Mouse (Mus musculus) neural tube, embryonic 14.5 days (tissue): ENCODE measurements at regions not wholly inside any gene's neighbourhood (a gene's known extent, or its start where the extent isn't known, plus 50 kb on each side); places are given as distances from the start of the nearest gene placed in this dataset.

Experiments used
- ATAC-seq: fragments of 200-750 bp; cut with Nextera tagmentation; 2 replicates; pipeline ENCODE4 v1.8.0; 2017; ENCODE audit warnings: low read depth, mild to moderate bottlenecking, moderate TSS enrichment, moderate library complexity
- H3K27ac ChIP-seq: fragments of 300-500 bp; sonication (generic); 2 replicates; pipeline ENCODE4 v1.5.1; 2014; ENCODE audit warnings: low read depth, mild to moderate bottlenecking, control low read depth, low read length, moderate library complexity, mixed read lengths
- H3K27me3 ChIP-seq: fragments of 300-500 bp; sonication (generic); 2 replicates; pipeline ENCODE4 v1.6.1; 2014; ENCODE audit warnings: low read length; ENCODE audit not compliant: control insufficient read depth, insufficient read depth
- H3K36me3 ChIP-seq: fragments of 300-500 bp; sonication (generic); 2 replicates; pipeline ENCODE4 v1.6.1; 2014; ENCODE audit warnings: low read length, mixed read lengths; ENCODE audit not compliant: control insufficient read depth, insufficient read depth
- H3K4me1 ChIP-seq: fragments of 300-500 bp; sonication (generic); 2 replicates; pipeline ENCODE4 v1.6.1; 2014; ENCODE audit warnings: low read length; ENCODE audit not compliant: control insufficient read depth, insufficient read depth
- H3K4me2 ChIP-seq: fragments of 300-500 bp; sonication (generic); 2 replicates; pipeline ENCODE4 v1.6.1; 2014; ENCODE audit warnings: mild to moderate bottlenecking, low read depth, low read length, control low read depth
- H3K4me3 ChIP-seq: fragments of 300-500 bp; sonication (generic); 2 replicates; pipeline ENCODE4 v1.5.1; 2014; ENCODE audit warnings: low read depth, low read length, control low read depth, mixed read lengths
- H3K9ac ChIP-seq: fragments of 300-500 bp; sonication (generic); replicated peaks from 2 replicates; pipeline ENCODE4 v1.6.1; 2014; ENCODE audit warnings: low read depth, mild to moderate bottlenecking, control low read depth, low read length, mixed read lengths
- H3K9me3 ChIP-seq: fragments of 300-500 bp; sonication (generic); 2 replicates; pipeline ENCODE4 v1.6.1; 2016; ENCODE audit warnings: low read length; ENCODE audit not compliant: control insufficient read depth
- WGBS: fragments of 180-500 bp; shearing (Covaris S2); extraction: QIAGEN DNeasy Blood & Tissue Kit; methylation state at CpG from one replicate; pipeline ENCODE4 v1.1.7; 2014; 5-methylcytosine and 5-hydroxymethylcytosine counted together

DNA sequence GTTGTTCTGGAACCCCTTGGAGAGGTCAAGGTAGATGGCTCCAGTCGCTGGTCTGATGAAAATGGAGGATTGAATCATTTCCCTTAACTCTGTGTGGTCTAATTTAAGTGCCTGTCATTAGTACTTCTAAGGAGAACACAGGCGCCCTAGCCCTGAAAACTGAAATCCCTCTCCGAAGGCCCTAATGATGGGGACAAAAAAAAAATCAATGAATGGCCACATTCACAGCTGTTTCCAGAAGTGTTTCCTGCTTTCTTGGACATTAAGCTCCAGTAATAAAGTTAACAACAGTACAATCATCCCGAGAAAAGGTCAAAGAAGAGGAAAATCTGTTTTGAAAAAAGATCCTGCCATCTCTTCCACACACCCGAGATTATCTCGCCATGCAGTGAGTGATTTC lies 174.1 kb upstream of the Jmjd1c start:
- H3K27ac ChIP-seq, result peak overlapping the region; percentile 87; the same call in 1 of the 2 replicates
- H3K4me3 ChIP-seq, result no peak overlapping the region
- H3K9ac ChIP-seq, result no peak overlapping the region
- no peaks in the 10 kb centered on the region for H3K36me3 ChIP-seq
- WGBS, result 13% methylated on average over 6 of the region's 6 CpGs
- ATAC-seq, result no peak
- peaks cover 15% of the 10 kb centered on the region; the same call in 1 of the 2 replicates for H3K4me1 ChIP-seq
- H3K9me3 ChIP-seq, result no peaks in the 10 kb centered on the region
- H3K4me2 ChIP-seq, result no peak overlapping the region
- H3K27me3 ChIP-seq, result no peaks in the 10 kb centered on the region

DNA sequence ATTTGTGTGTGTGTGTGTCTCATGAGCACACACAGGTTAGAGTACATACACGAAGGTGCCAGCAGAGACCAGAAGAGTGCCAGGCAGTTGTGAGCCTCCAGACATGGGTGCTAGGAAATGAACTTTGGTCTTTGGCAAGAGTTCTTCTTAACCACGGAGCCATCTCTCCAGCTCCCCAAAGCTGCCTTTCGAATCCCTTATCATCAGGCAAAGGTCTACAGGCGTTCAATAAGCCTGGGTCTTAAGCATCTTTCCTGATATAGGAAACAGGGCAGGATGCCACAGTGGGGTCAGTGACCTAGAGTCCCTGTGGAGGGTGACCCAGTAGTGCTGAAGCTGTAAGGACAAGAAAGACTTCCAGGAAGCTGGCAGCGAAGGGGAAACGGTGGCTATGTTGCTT lies 173.6 kb upstream of the Jmjd1c start:
- WGBS, result 85% methylated on average over 6 of the region's 6 CpGs

DNA sequence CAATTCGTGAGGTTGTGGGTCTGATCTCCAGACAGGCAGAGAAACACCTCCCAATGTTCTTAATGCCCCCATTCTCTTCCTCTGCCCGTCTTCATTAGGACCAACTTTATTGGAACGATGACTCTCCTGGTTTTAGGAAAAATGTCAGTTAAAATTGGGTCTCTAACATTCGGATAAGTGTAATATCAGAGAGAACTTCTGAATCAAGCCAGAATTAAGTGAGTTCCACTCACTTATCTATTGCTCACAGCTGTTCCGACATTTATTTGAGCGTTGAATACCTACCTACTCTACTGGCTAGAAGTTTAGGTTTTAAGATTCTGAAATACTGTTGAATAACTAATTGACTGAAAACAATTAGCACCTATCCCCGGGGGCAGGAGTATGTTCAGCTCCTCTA lies 172.0 kb upstream of the Jmjd1c start:
- no peaks in the 10 kb centered on the region for H3K36me3 ChIP-seq
- no peak overlapping the region for H3K9ac ChIP-seq
- H3K4me2 ChIP-seq, result no peak overlapping the region
- no peaks in the 10 kb centered on the region for H3K9me3 ChIP-seq
- no peak overlapping the region for H3K27ac ChIP-seq
- WGBS, result 87% methylated on average over 7 of the region's 7 CpGs
- H3K4me3 ChIP-seq, result no peak overlapping the region
- H3K27me3 ChIP-seq, result no peaks in the 10 kb centered on the region
- ATAC-seq, result no peak
- H3K4me1 ChIP-seq, result peaks cover 15% of the 10 kb centered on the region; the same call in 1 of the 2 replicates

More for the DNA sequence above, 173.6 kb upstream of the Jmjd1c start:
- Histone ChIP-seq H3K36me3 (no peaks in the 10 kb centered on the region), H3K27ac (0 out of 2 replicates have a peak overlapping the region, but pooled peaks have one; percentile 87), H3K4me3 (no peak overlapping the region), H3K4me2 (no peak overlapping the region), H3K27me3 (no peaks in the 10 kb centered on the region), H3K9ac (no peak overlapping the region), H3K4me1 (peaks cover 15% of the 10 kb centered on the region; the same call in 1 of the 2 replicates), H3K9me3 (no peaks in the 10 kb centered on the region)
- ATAC-seq, result no peak

DNA sequence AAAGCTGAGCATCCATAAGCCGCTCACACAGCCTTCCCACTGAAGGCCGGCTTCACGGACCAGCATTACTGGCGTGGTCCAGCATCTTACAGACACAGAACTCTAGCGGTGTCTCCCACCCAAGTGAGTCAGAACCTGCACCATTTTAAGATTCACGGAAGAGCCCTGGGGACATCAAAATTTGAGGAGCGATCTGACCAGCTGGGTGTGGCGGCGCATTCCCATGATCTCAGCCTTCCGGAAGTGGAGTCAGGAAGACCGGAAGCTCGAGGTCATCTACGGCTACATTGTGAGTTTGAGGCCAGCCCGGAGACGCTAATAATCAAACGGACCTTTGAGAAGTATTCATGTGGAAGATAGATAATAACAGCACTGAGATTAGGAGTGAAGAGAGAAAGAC lies 171.5 kb upstream of the Jmjd1c start:
- no peak overlapping the region for H3K4me3 ChIP-seq
- H3K9me3 ChIP-seq, result no peaks in the 10 kb centered on the region
- H3K4me1 ChIP-seq, result peaks cover 14% of the 10 kb centered on the region; the same call in 1 of the 2 replicates
- 89% methylated on average over 16 of the region's 16 CpGs for WGBS
- no peaks in the 10 kb centered on the region for H3K36me3 ChIP-seq
- no peak overlapping the region for H3K9ac ChIP-seq
- H3K27ac ChIP-seq, result no peak overlapping the region
- no peak overlapping the region for H3K4me2 ChIP-seq
- H3K27me3 ChIP-seq, result no peaks in the 10 kb centered on the region
- ATAC-seq, result no peak

DNA sequence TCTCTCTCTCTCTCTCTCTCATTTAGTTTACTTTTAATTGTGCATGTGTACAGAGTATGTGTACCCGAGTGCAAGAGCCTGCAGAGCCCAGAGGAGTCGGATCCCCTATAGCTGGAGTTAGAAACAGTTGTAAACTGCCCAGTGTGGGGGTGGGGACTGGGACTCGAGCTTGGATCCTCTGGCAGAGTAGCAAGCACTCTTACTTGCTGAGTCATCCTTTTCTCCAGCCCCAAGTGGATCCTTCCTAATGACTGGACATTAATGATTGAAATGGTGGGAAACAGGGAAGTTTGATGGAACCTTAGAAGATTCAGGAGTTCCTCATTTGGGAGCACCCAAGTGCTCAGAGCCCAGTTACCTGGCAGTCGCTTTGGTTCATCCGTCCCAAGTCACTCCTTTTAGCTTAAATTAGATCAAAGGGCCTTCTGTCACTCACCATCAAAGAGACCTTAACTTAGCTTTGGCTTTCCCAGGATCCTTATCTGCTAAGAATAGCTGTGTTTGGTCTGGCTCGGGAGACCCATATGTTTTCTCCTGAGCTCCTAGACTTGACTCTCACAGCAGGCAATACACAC lies 170.3 kb upstream of the Jmjd1c start:
- WGBS, result 44% methylated on average over 6 of the region's 6 CpGs
- no peak for ATAC-seq

DNA sequence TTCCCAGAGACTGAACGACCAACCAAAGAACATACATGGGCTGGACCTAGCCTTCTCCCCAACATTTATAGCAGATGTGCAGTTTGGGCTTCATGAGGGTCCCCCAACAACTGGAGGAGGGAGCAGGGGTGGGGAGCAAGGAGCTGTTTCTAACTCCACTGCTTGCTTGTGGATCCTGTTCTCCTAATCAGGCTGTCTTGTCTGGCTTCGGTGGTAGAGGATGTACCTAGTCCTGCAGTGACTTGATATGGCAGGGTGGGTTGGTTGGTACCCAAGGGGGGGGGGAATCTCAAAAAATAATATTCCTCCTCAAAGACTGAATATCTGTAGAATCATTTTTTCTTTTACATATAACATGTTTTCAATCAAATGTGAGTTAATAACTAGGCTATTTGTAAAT lies 168.3 kb upstream of the Jmjd1c start:
- H3K27ac ChIP-seq, result no peak overlapping the region
- WGBS, result 75% methylated on average over 2 of the region's 2 CpGs

More for the DNA sequence above, 170.3 kb upstream of the Jmjd1c start:
- H3K4me2 ChIP-seq, result no peak overlapping the region
- peaks cover 6% of the 10 kb centered on the region; the same call in 1 of the 2 replicates for H3K4me1 ChIP-seq
- H3K27ac ChIP-seq, result no peak overlapping the region
- H3K27me3 ChIP-seq, result no peaks in the 10 kb centered on the region
- H3K9ac ChIP-seq, result no peak overlapping the region
- no peak overlapping the region for H3K4me3 ChIP-seq
- H3K36me3 ChIP-seq, result no peaks in the 10 kb centered on the region
- no peaks in the 10 kb centered on the region for H3K9me3 ChIP-seq

DNA sequence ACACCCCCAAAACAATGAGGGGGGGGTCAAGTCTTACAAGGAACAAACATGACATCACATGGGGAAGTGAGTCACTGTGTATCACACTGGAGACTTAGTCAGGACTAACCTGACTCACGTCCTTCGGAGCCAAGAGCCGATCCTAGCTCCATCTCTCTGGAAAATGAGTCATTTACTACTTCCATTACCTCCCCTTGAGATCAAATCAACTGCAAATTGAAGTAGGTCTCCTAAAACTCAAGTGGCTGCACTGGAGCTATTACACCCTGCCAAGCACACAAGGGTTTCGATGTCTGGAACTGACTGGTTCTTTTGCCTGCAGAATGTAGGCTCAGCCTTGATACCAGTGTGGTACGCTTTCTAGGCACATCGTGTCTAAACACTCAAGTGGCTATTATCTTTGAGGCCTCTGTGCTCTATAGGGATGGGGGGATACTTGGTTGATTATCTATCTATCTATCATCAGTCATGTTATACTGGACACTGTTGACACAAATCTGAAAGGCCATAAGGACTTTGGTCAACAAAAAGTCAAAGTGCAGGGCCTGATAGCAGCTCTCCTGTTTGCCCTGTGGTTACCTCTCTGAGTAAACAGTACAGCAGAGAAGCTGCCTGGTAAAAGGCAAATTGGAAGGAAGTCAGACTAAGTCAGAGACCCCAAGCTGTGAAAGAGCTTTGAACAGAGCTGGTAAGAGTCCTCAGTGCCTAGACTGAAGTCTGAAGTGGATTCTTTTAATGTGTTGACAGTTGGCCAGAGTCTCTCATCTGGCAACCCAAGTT lies 167.5 kb upstream of the Jmjd1c start:
- no peak for ATAC-seq
- no peak overlapping the region for H3K9ac ChIP-seq
- no peak overlapping the region for H3K27ac ChIP-seq
- H3K4me2 ChIP-seq, result no peak overlapping the region
- H3K4me1 ChIP-seq, result no peaks in the 10 kb centered on the region
- H3K9me3 ChIP-seq, result no peaks in the 10 kb centered on the region
- no peaks in the 10 kb centered on the region for H3K27me3 ChIP-seq
- no peaks in the 10 kb centered on the region for H3K36me3 ChIP-seq
- WGBS, result 70% methylated on average over 6 of the region's 6 CpGs
- H3K4me3 ChIP-seq, result no peak overlapping the region

More for the DNA sequence above, 168.3 kb upstream of the Jmjd1c start:
- H3K4me2 ChIP-seq, result no peak overlapping the region
- no peaks in the 10 kb centered on the region for H3K27me3 ChIP-seq
- ATAC-seq, result no peak
- H3K4me1 ChIP-seq, result no peaks in the 10 kb centered on the region
- H3K9me3 ChIP-seq, result no peaks in the 10 kb centered on the region
- no peak overlapping the region for H3K9ac ChIP-seq
- no peaks in the 10 kb centered on the region for H3K36me3 ChIP-seq
- H3K4me3 ChIP-seq, result no peak overlapping the region

DNA sequence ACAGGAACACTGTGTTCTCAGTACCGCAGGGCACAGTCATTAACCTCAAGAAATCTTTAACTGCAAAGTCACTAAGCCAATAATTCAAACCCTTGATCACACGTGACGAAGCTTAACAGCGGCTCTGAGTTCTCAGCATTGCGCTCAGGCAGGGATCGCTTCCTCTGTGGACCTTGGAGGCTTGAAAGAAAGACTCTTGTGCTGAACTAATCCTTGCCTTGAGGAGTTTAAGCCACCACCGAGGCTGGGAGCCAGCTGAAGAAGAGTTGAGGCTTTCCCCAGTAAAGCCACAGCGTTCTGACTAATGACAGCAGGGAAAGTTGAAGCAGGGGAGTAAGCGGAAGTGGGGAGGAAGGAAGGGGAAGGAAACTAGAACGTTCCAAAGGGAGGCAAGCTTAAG lies 165.4 kb upstream of the Jmjd1c start:
- Histone ChIP-seq H3K9me3 (no peaks in the 10 kb centered on the region), H3K4me1 (no peaks in the 10 kb centered on the region), H3K9ac (no peak overlapping the region), H3K36me3 (no peaks in the 10 kb centered on the region), H3K4me2 (no peak overlapping the region), H3K27ac (no peak overlapping the region), H3K27me3 (no peaks in the 10 kb centered on the region), H3K4me3 (no peak overlapping the region)
- 76% methylated on average over 10 of the region's 10 CpGs for WGBS
- no peak for ATAC-seq

DNA sequence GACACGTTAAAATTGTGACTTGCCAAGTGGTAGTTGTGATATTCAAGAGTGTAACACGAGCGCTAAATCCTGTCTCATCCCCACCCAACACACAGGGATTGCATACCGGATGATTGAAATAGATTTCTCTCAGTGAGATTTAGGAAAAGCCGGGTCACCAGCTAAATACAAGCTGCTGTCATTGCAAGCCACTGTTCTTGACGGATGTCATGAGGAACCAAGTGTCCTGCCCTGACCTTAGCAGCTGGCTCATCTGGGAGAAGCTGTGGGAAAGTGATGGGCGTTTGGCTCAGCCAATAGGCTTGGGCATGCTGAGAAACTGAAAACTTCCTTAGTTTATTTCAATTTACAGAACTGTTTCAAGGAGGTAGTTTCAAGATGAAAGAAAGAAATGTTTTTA lies 164.4 kb upstream of the Jmjd1c start:
- no peaks in the 10 kb centered on the region for H3K27me3 ChIP-seq
- 76% methylated on average over 7 of the region's 7 CpGs for WGBS
- H3K27ac ChIP-seq, result no peak overlapping the region

More for the DNA sequence above, 164.4 kb upstream of the Jmjd1c start:
- Histone ChIP-seq H3K36me3 (no peaks in the 10 kb centered on the region), H3K9me3 (no peaks in the 10 kb centered on the region), H3K4me2 (no peak overlapping the region), H3K4me3 (no peak overlapping the region), H3K4me1 (no peaks in the 10 kb centered on the region), H3K9ac (no peak overlapping the region)
- ATAC-seq, result no peak
